Mouse (Mus musculus): ENCODE results near the gene Gm21970. TPM values are rescaled to one million over a fixed set of nuclear protein-coding genes. Genes with fewer than 3 reads are reported as not detected.
"Not testable (repeated sequence)": the region's sequence is repeated elsewhere in the genome, so short reads cannot be mapped to it uniquely, and the experiment has no call there.

Gm21970 gene
- total RNA-seq, 4 experiments from 2014 or later: 0.72 TPM; not detected in 3

GRCm38 (mm10) chr16:91438081-91438480, 46.6 kb downstream of the Gm21970 start:
- DNase-seq (ENCODE audit: low spot score in 2 of 2): no peak

- DNase-seq (ENCODE audit: low spot score in 2 of 2): not testable (repeated sequence)
Observed at GRCm38 (mm10) chr16:91438599-91438998, 47.1 kb downstream of the Gm21970 start.

- no peak for DNase-seq (ENCODE audit: low spot score in 2 of 2)
Observed at GRCm38 (mm10) chr16:91441366-91441765, 49.8 kb downstream of the Gm21970 start.

GRCm38 (mm10) chr16:91441811-91442240, 50.3 kb downstream of the Gm21970 start:
- DNase-seq (ENCODE audit: low spot score in 2 of 2): no peak

GRCm38 (mm10) chr16:91442446-91442845, 50.9 kb downstream of the Gm21970 start:
- DNase-seq (ENCODE audit: low spot score in 2 of 2): no peak

- DNase-seq (ENCODE audit: low spot score in 2 of 2): no peak
Observed at GRCm38 (mm10) chr16:91443211-91443611, 51.7 kb downstream of the Gm21970 start.

GRCm38 (mm10) chr16:91444847-91445246, 53.3 kb downstream of the Gm21970 start:
- no peak for DNase-seq (ENCODE audit: low spot score in 2 of 2)

GRCm38 (mm10) chr16:91445566-91445965, 54.0 kb downstream of the Gm21970 start:
- DNase-seq (ENCODE audit: low spot score in 2 of 2): no peak

GRCm38 (mm10) chr16:91446778-91447511, 55.4 kb downstream of the Gm21970 start:
- no peak for DNase-seq (ENCODE audit: low spot score in 2 of 2)

GRCm38 (mm10) chr16:91447512-91447900, 56.0 kb downstream of the Gm21970 start:
- DNase-seq (ENCODE audit: low spot score in 2 of 2): no peak

GRCm38 (mm10) chr16:91448088-91448487, 56.6 kb downstream of the Gm21970 start:
- DNase-seq (ENCODE audit: low spot score in 2 of 2): no peak

GRCm38 (mm10) chr16:91448895-91449294, 57.4 kb downstream of the Gm21970 start:
- DNase-seq (ENCODE audit: low spot score in 2 of 2): no peak

- no peak for DNase-seq (ENCODE audit: low spot score in 2 of 2)
Observed at GRCm38 (mm10) chr16:91450137-91451064, 58.9 kb downstream of the Gm21970 start.

- DNase-seq (ENCODE audit: low spot score in 2 of 2): no peak
Observed at GRCm38 (mm10) chr16:91451949-91452348, 60.4 kb downstream of the Gm21970 start.

- DNase-seq (ENCODE audit: low spot score in 2 of 2): no peak
Observed at GRCm38 (mm10) chr16:91452363-91452896, 60.9 kb downstream of the Gm21970 start.

- DNase-seq (ENCODE audit: low spot score in 2 of 2): no peak
Observed at GRCm38 (mm10) chr16:91455868-91456267, 64.3 kb downstream of the Gm21970 start.

- DNase-seq (ENCODE audit: low spot score in 2 of 2): no peak
Observed at GRCm38 (mm10) chr16:91458301-91458746, 66.8 kb downstream of the Gm21970 start.

- no peak for DNase-seq (ENCODE audit: low spot score in 2 of 2)
Observed at GRCm38 (mm10) chr16:91458976-91459375, 67.5 kb downstream of the Gm21970 start.

- DNase-seq (ENCODE audit: low spot score in 2 of 2): no peak
Observed at GRCm38 (mm10) chr16:91459396-91459795, 67.9 kb downstream of the Gm21970 start.

GRCm38 (mm10) chr16:91459841-91460370, 68.4 kb downstream of the Gm21970 start:
- no peak for DNase-seq (ENCODE audit: low spot score in 2 of 2)

- no peak for DNase-seq (ENCODE audit: low spot score in 2 of 2)
Observed at GRCm38 (mm10) chr16:91461066-91461638, 69.6 kb downstream of the Gm21970 start.

Measured in layer of hippocampus, adult 8-10 months (tissue).